Mouse (Mus musculus): ENCODE measurements around the gene Fthl17a. TPM values are rescaled to one million over a fixed set of nuclear protein-coding genes. Genes with fewer than 3 reads are reported as not detected.

Fthl17a gene
- total RNA-seq (2021) = not detected in 2 replicates
- long read RNA-seq = 0 reads

DNA sequence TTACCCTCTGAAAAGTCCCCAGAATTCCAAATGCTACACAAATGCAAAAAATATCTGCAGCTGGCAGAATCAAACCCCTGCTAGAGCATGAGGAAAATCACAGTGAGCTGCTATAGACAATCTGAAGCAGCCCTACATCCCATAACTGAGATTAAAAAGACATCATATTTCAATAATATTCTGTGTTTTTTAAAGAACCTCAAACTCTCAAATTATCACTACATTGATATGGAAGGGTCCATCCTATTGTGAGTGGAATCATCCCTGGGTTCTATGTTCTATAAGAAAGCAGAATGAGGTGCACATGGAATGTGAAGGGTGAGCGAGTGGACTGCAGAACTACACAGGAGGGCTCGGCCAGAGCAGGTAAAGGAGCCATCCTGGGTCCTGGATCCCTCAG, at the start of gene Fthl17a:
Gene Fthl17a, plus strand, starts transcription at position 301 of the 400 bp plus-strand sequence.
- DNase-seq = no peak

DNA sequence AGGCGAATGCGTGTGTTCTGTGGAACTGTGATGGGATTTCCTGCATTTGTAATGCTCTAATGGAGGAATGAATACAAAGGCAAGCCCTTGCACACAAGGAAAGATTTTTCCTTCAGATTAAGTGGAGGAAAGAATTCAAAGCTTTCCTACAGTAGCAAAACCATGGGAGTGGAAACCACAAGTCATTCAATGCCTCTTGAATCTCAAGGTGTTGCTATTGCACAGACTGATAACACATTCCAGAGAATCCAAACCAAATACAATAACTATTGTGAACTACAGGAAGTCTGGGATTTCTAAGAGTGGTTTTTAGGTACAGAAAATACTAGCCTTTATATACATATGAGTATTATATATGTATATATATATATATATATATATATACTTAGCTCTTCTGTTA, 42.5 kb upstream of the Fthl17a start:
- no peak for DNase-seq

DNA sequence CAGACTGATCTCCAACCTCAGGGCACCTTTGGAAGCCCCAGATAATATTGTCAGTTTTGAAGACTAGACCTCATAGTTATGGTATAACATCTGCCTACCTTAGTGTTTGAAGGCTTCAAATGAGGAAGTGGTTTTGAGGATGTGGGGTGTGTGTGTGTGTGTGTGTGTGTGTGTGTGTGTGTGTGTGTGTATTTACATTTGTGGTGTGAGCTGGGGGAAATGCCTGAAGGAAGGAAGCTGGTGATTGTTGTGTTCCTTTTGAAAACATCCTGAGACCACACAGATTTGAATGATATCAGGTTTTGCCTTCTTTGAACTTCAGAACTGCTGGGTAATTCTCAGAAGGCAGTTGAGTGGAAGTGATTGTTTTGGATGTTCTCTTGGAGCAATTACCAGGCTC, 22.6 kb upstream of the Fthl17a start:
- no peak for DNase-seq

DNA sequence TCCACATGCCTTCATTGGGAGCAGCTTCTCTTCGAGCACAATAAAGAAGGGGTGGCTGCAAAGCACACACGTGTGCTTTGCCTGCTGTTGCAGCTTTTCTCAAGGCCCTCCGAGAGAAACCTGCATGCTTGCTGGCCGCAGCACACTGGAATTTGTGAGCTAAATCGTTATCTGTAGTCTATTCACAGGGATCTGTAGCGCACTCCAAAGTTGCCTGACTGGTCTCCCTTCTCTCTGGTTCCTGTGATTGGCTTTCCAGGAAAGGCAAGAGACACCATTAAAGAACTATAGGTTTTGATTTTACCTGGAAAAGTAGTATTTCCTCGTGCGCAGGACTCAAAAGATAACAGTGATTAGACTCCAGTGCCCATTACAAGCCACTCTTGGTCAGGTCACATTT, 22.3 kb downstream of the Fthl17a start:
- DNase-seq = no peak

DNA sequence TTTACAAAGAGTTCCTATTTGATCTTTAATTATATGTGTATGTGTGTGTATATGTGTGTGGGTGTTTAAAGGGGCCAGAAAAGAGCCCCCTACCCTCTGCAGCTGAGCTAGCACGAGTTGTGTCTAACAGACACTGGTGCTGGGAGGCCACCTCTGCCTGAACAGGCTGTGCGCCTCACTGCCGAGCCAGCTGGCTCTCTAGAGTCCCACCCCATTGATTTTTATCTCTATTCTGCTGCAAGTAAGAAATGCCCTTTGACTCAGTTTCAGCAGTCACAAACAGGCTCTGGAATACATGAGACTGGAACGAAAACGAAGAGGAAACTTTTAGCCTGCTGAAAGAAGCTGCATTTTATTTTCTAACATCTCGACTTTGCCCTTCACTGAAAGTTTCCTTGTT, 22.8 kb downstream of the Fthl17a start:
- DNase-seq = no peak

DNA sequence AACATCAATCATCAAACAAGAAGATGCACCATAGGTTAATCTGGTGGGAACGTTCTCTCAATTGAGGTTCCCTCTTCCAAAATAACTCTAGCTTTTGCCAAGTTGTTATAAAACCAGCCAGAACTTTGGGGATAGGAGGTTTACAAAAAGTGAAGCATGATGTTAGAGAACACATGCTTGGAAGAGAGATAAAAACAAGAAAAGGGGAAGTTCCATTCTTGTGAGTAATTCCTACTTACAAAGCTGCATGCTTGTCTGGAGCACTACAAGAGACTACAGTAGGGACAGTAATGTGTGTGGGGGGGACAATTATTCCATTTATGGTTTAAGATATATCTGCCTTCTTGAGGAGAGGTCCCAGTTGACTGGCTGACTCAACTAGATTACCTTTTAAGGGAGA, 40.4 kb downstream of the Fthl17a start:
- DNase-seq = no peak

DNA sequence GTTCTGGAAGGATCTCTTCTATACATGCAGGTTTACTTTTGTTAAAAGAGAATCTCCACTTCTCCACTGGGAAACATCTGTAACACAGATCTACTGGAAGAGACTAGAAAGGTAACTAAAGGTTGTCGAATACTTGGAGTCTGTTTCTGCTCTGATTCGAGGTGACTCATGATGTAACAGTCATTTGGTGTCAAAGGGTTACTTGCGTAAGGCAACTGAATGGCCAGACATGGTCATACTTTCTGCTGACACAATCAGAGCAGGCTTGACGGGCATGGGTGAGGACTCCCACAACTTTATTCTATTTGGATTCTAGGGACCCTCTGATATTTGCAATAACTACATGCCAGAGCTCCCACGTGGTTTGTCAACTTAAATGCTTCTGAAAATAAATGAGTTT, 43.3 kb downstream of the Fthl17a start:
- DNase-seq = no peak

DNA sequence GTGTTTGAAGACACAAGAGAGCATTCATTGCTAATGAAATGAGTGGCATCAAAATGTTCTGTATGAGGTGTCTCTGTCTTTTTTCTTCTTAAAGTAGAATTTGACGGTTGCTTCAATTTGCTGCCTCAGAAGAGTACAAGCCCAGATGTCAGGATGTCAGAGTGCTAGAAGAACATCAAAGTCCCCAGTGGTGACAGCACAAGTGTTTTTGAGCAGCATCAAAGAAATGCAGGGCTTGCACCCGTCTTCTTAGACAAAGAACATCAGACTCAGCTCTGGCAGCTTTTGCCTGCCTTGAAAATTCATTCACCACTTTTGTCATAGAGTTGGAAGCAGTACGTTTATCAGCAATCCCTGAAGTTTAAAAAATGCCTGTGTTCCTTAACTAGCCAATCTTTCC, 44.5 kb downstream of the Fthl17a start:
- no peak for DNase-seq

DNA sequence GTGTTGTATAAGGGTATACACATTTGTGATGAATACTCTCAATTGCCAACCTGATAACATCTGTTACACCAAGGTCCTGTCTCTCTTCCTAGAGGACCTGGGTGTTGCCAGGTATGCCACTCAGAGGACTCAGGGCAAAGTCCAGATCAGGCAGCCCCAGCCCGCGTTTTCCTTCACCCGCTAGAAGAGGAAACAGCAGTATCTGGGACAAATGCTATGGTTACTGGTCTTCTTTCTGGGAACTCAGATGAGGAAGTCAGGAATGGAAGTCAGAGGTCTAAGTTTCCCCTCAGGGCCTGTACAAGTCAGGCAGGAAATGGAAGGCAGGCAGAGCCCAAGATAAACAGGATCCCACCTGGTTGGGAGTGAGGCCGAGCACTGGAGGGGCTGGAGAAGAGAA, 55.2 kb downstream of the Fthl17a start:
- DNase-seq = no peak

DNA sequence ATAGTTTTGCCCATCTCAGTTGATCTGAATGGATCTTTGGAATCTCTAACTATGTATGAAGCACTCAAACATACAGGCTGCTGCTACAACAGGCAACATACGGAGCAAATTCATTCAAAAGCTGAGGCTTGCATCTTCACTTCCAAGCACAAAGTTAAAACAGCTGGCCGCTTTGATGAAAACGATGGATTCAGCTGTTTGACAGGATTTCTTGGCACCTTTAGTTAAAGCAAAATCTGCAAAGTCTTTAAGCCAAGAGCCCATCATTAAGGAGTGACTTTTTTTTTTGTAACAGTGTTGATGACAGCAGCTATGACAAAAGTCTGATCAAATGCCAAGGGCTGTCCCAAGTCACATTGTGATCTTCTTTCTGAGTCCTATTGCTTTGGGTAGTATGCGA, 69.1 kb downstream of the Fthl17a start:
- DNase-seq = no peak

DNA sequence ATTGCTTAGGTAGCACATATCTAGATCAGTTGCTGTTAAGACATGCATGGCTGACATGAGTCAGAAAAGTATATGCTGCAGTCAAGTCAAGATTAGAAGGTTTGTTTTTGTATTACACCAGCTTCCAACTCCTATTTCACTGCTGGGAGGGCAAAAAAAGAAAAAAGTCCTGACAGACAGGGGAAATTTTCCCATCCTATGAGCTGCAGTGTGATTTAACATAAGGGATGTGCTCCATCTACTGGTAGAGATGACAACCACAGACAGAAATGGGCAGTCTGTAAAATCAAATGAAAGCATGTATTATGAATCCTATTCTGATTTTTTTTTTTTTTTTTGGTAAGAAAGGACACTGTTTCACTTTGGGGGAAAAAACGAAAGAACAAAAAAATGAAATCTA, 69.7 kb downstream of the Fthl17a start:
- no peak for DNase-seq
